ENCODE assay signal across 9 mouse cellular contexts in genomic region chr11:99464836-99465235, GRCm38 (mm10). TPM values are rescaled to one million over a fixed set of nuclear protein-coding genes. Genes with fewer than 3 reads are reported as not detected.
DNase-seq lines count a peak whose midpoint lies in the region; ATAC-seq and TF ChIP-seq lines count a peak whose summit lies in the region.
"Had no signal": no experiment of that assay in that cellular context is flagged by ENCODE, and none has a peak within 500 bp of the region (broad histone marks: within the 10 kb centered on the region; RNA-seq: fewer than 3 reads in every experiment).

No protein-coding gene starts in this region.

- no peaks in the 10 kb centered on the region for H3K9me3 ChIP-seq in heart, embryonic 12.5 days (replicated peaks)
- no peaks in the 10 kb centered on the region for H3K9me3 ChIP-seq in stomach, postnatal 0 days (ENCODE audit: control insufficient read depth, low read length)
- H3K9me3 ChIP-seq: neural tube, embryonic 12.5 days had no signal

- 4% methylated on average over 5 of the region's 5 CpGs for WGBS in heart, embryonic 12.5 days
- 2% methylated on average over 5 of the region's 5 CpGs for WGBS in stomach, postnatal 0 days

- H3K36me3 ChIP-seq in heart, embryonic 12.5 days = no peaks in the 10 kb centered on the region
- no peaks in the 10 kb centered on the region for H3K36me3 ChIP-seq in stomach, postnatal 0 days (ENCODE audit: control insufficient read depth, insufficient read depth, low read length)
- H3K36me3 ChIP-seq: neural tube, embryonic 12.5 days had no signal

- DNase-seq in heart, adult 18-20 months = peak; percentile 48 to 85
- peak; percentile 74 for DNase-seq in adrenal gland, adult 2 months
- peak; percentile 92 for DNase-seq in embryo, embryonic 10.5 days (ENCODE audit: low spot score)
- peak; percentile 26 for DNase-seq in heart, adult 8-10 months (ENCODE audit: low spot score)
- peak; percentile 82 to 97 for DNase-seq in layer of hippocampus, postnatal 25 days (ENCODE audit: extremely low spot score in 1 of 2, low spot score in 1 of 2)
- DNase-seq in stomach, postnatal 0 days (ENCODE audit: low spot score) = peak; percentile 90

- TF ChIP-seq CTCF in stomach, postnatal 0 days (IDR thresholded peaks at IDR 0.05; ENCODE audit: low read depth) = peak; percentile 86

- H3K9ac ChIP-seq in heart, embryonic 12.5 days = no peak overlapping the region
- H3K9ac ChIP-seq in stomach, postnatal 0 days (ENCODE audit: low read length) = no peak overlapping the region
- H3K9ac ChIP-seq: neural tube, embryonic 12.5 days had no signal

- TF ChIP-seq EP300 in stomach, postnatal 0 days (optimal IDR thresholded peaks at IDR 0.05) = no peak

- ATAC-seq in heart, embryonic 12.5 days (ENCODE audit: insufficient number of reproducible peaks, low FRiP score) = no peak
- 0 out of 2 replicates have a peak, but pooled peaks have one; percentile 68 for ATAC-seq in megakaryocyte-erythroid progenitor cell, adult 5-6 weeks (replicated peaks; ENCODE audit: low FRiP score, low TSS enrichment, poor library complexity, severe bottlenecking)
- no peak for ATAC-seq in stomach, postnatal 0 days (ENCODE audit: low FRiP score, low TSS enrichment)

- no peak overlapping the region for H3K4me3 ChIP-seq in heart, embryonic 12.5 days
- H3K4me3 ChIP-seq in stomach, postnatal 0 days (ENCODE audit: low read depth, low read length) = no peak overlapping the region
- H3K4me3 ChIP-seq: neural tube, embryonic 12.5 days had no signal

- H3K4me1 ChIP-seq in heart, embryonic 12.5 days (replicated peaks) = no peaks in the 10 kb centered on the region
- H3K4me1 ChIP-seq in stomach, postnatal 0 days (replicated peaks; ENCODE audit: control insufficient read depth, insufficient read depth) = no peaks in the 10 kb centered on the region
- H3K4me1 ChIP-seq: neural tube, embryonic 12.5 days had no signal

- H3K27ac ChIP-seq in heart, embryonic 12.5 days (ENCODE audit: poor library complexity, severe bottlenecking) = no peak overlapping the region
- no peak overlapping the region for H3K27ac ChIP-seq in stomach, postnatal 0 days (replicated peaks)
- H3K27ac ChIP-seq: neural tube, embryonic 12.5 days had no signal

- no peak overlapping the region for H3K4me2 ChIP-seq in heart, embryonic 12.5 days
- H3K4me2 ChIP-seq in stomach, postnatal 0 days (replicated peaks; ENCODE audit: low read depth) = no peak overlapping the region
- H3K4me2 ChIP-seq: neural tube, embryonic 12.5 days had no signal

- H3K27me3 ChIP-seq in heart, embryonic 12.5 days (replicated peaks) = peaks cover 6% of the 10 kb centered on the region
- no peaks in the 10 kb centered on the region for H3K27me3 ChIP-seq in stomach, postnatal 0 days (ENCODE audit: control insufficient read depth, insufficient read depth, low read length)

RNA-seq across cellular contexts. Expression of gene Krt20, which starts 26.9 kb away (rescaled TPM):
- not detected for total RNA-seq in heart, adult 18-20 months (2021)
- 3.6 and 4.1 TPM in 2 replicates for polyA plus RNA-seq in heart, embryonic 12.5 days (2016; fragmentation: Nextera tagmentation; extraction: Ambion mirVana)
- total RNA-seq in adrenal gland, adult 2 months (2021) = under 1 TPM; 0.14 to 0.20 TPM
- not detected in 2 replicates for polyA plus RNA-seq in adrenal gland, adult 2 months (2012; rRNA removed)
- total RNA-seq in heart, adult 8-10 months (2022) = not detected
- not detected for total RNA-seq in layer of hippocampus, postnatal 25 days (2021)
- not detected in 2 replicates for total RNA-seq in megakaryocyte-erythroid progenitor cell, adult 5-6 weeks (2014; fragmentation: Nextera tagmentation)
- not detected in 2 replicates for total RNA-seq in megakaryocyte-erythroid progenitor cell, adult 5-6 weeks (2017)
- polyA plus RNA-seq in stomach, postnatal 0 days (2015; fragmentation: Nextera tagmentation; extraction: Ambion mirVana) = 110 and 119 TPM in 2 replicates

RNA-seq across cellular contexts. Expression of gene Krt23, which starts 28.1 kb away (rescaled TPM):
- total RNA-seq in heart, adult 18-20 months (2021) = under 1 TPM in 1 of 2 experiments, not detected in 1; 0.31 TPM
- polyA plus RNA-seq in heart, embryonic 12.5 days (2016; fragmentation: Nextera tagmentation; extraction: Ambion mirVana) = 0.27 and 0.52 TPM in 2 replicates
- not detected for total RNA-seq in adrenal gland, adult 2 months (2021)
- 0.12 TPM in 1 of 2 replicates, not detected in the other for polyA plus RNA-seq in adrenal gland, adult 2 months (2012; rRNA removed)
- not detected for total RNA-seq in heart, adult 8-10 months (2022)
- not detected for total RNA-seq in layer of hippocampus, postnatal 25 days (2021)
- total RNA-seq in megakaryocyte-erythroid progenitor cell, adult 5-6 weeks (2014; fragmentation: Nextera tagmentation) = not detected in 2 replicates
- not detected in 2 replicates for total RNA-seq in megakaryocyte-erythroid progenitor cell, adult 5-6 weeks (2017)
- polyA plus RNA-seq in stomach, postnatal 0 days (2015; fragmentation: Nextera tagmentation; extraction: Ambion mirVana) = 204 and 221 TPM in 2 replicates
- polyA plus RNA-seq: neural tube, embryonic 12.5 days had no signal

RNA-seq across cellular contexts. Expression of gene Krt12, which starts 42.8 kb away (rescaled TPM):
- total RNA-seq in heart, adult 18-20 months (2021) = not detected
- not detected in 2 replicates for polyA plus RNA-seq in heart, embryonic 12.5 days (2016; fragmentation: Nextera tagmentation; extraction: Ambion mirVana)
- not detected for total RNA-seq in adrenal gland, adult 2 months (2021)
- polyA plus RNA-seq in adrenal gland, adult 2 months (2012; rRNA removed) = not detected in 2 replicates
- total RNA-seq in heart, adult 8-10 months (2022) = not detected
- total RNA-seq in layer of hippocampus, postnatal 25 days (2021) = 1 to 10 TPM in 1 of 2 experiments, under 1 TPM in 1; 0.89 to 1.4 TPM
- total RNA-seq in megakaryocyte-erythroid progenitor cell, adult 5-6 weeks (2014; fragmentation: Nextera tagmentation) = not detected in 2 replicates
- not detected in 2 replicates for total RNA-seq in megakaryocyte-erythroid progenitor cell, adult 5-6 weeks (2017)
- polyA plus RNA-seq in stomach, postnatal 0 days (2015; fragmentation: Nextera tagmentation; extraction: Ambion mirVana) = 0.16 and 0.21 TPM in 2 replicates
- polyA plus RNA-seq: neural tube, embryonic 12.5 days had no signal

RNA-seq across cellular contexts. Expression of gene Krt39, which starts 56.3 kb away (rescaled TPM):
- total RNA-seq in heart, adult 18-20 months (2021) = not detected
- polyA plus RNA-seq in heart, embryonic 12.5 days (2016; fragmentation: Nextera tagmentation; extraction: Ambion mirVana) = not detected in 2 replicates
- total RNA-seq in adrenal gland, adult 2 months (2021) = not detected
- not detected in 2 replicates for polyA plus RNA-seq in adrenal gland, adult 2 months (2012; rRNA removed)
- not detected for total RNA-seq in heart, adult 8-10 months (2022)
- not detected for total RNA-seq in layer of hippocampus, postnatal 25 days (2021)
- total RNA-seq in megakaryocyte-erythroid progenitor cell, adult 5-6 weeks (2014; fragmentation: Nextera tagmentation) = not detected in 2 replicates
- not detected in 2 replicates for total RNA-seq in megakaryocyte-erythroid progenitor cell, adult 5-6 weeks (2017)
- polyA plus RNA-seq in stomach, postnatal 0 days (2015; fragmentation: Nextera tagmentation; extraction: Ambion mirVana) = 0.07 TPM in 1 of 2 replicates, not detected in the other
- polyA plus RNA-seq: neural tube, embryonic 12.5 days had no signal

Comparison
In these comparisons a context has a peak if more than half of its experiments do, and no peak if none do; other contexts are left out.
1. DNase-seq: peak in every context shown above with its lines; median percentile 92 in embryo, embryonic 10.5 days; 90 in stomach, postnatal 0 days; 90 in layer of hippocampus, postnatal 25 days; 74 in adrenal gland, adult 2 months; 66 in heart, adult 18-20 months; 26 in heart, adult 8-10 months.